Mouse (Mus musculus) liver, embryonic 11.5 days (tissue): ENCODE measurements at regions not wholly inside any gene's neighbourhood (a gene's known extent, or its start where the extent isn't known, plus 50 kb on each side); places are given as distances from the start of the nearest gene placed in this dataset.
"Not testable (repeated sequence)": the region's sequence is repeated elsewhere in the genome, so short reads cannot be mapped to it uniquely, and the experiment has no call there.

Experiments
- ATAC-seq: fragments of 200-750 bp; cut with Nextera tagmentation; replicated peaks from 2 replicates; pipeline ENCODE4 v1.8.0; 2017; ENCODE audit warnings: moderate number of reproducible peaks, mild to moderate bottlenecking, moderate TSS enrichment, moderate library complexity; ENCODE audit not compliant: low FRiP score
- DNase-seq: peaks from one replicate; pipeline ENCODE4 v3.0.0-alpha.2; 2017; ENCODE audit warnings: low spot score
- H3K27ac ChIP-seq: fragments of 300-500 bp; sonication (generic); 2 replicates; pipeline ENCODE4 v1.5.1; 2014; ENCODE audit warnings: mild to moderate bottlenecking, low read depth, low read length, control low read depth
- H3K27me3 ChIP-seq: fragments of 300-500 bp; sonication (generic); replicated peaks from 2 replicates; pipeline ENCODE4 v1.6.1; 2014; ENCODE audit warnings: low read length, mixed read lengths; ENCODE audit not compliant: control insufficient read depth, insufficient read depth
- H3K36me3 ChIP-seq: fragments of 300-500 bp; sonication (generic); 2 replicates; pipeline ENCODE4 v1.6.1; 2014; ENCODE audit warnings: mild to moderate bottlenecking, low read length, moderate library complexity, mixed read lengths; ENCODE audit not compliant: control insufficient read depth, insufficient read depth
- H3K4me1 ChIP-seq: fragments of 300-500 bp; sonication (generic); replicated peaks from 2 replicates; pipeline ENCODE4 v1.6.1; 2014; ENCODE audit warnings: low read length, mixed read lengths; ENCODE audit not compliant: control insufficient read depth, insufficient read depth
- H3K4me2 ChIP-seq: fragments of 300-500 bp; sonication (generic); 2 replicates; pipeline ENCODE4 v1.6.1; 2014; ENCODE audit warnings: mild to moderate bottlenecking, control low read depth, moderate library complexity
- H3K4me3 ChIP-seq: fragments of 300-500 bp; sonication (generic); 2 replicates; pipeline ENCODE4 v1.5.1; 2014; ENCODE audit warnings: low read depth, low read length, control low read depth
- H3K9ac ChIP-seq: fragments of 300-500 bp; sonication (generic); 2 replicates; pipeline ENCODE4 v1.6.1; 2014; ENCODE audit warnings: low read depth, low read length, control low read depth
- H3K9me3 ChIP-seq: fragments of 300-500 bp; sonication (generic); 2 replicates; pipeline ENCODE4 v1.6.1; 2016; ENCODE audit warnings: low read length, inconsistent platforms, mixed read lengths; ENCODE audit not compliant: control insufficient read depth
- WGBS: fragments of 180-500 bp; shearing (Covaris S2); extraction: QIAGEN DNeasy Blood & Tissue Kit; methylation state at CpG from one replicate; pipeline ENCODE4 v1.1.7; 2014; 5-methylcytosine and 5-hydroxymethylcytosine counted together

DNA sequence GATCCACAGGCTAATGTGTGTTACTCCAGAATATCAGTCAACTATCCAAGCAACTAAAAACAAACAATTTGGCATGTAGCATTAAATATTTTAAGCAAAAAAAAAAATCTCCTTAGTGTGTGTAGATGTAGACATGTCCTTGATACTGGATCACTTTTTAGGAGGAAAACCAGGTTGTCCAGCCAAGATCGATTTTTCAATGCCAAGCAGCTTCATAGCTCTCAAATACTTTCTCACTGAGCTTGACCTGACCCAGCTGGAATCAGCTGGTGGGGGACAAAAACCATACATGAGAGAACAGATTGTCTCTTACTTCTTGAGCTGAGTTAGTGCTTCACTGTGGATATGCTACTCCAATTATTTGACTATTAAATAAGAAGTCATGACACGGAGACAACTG, 147.6 kb upstream of the Gm11146 start:
- 85% methylated on average over 2 of the region's 2 CpGs for WGBS
- Histone ChIP-seq H3K27ac (no peak overlapping the region), H3K36me3 (no peaks in the 10 kb centered on the region), H3K9ac (no peak overlapping the region), H3K27me3 (no peaks in the 10 kb centered on the region), H3K4me3 (no peak overlapping the region), H3K4me1 (no peaks in the 10 kb centered on the region), H3K4me2 (no peak overlapping the region), H3K9me3 (no peaks in the 10 kb centered on the region)
- ATAC-seq, result no peak
- no peak for DNase-seq

DNA sequence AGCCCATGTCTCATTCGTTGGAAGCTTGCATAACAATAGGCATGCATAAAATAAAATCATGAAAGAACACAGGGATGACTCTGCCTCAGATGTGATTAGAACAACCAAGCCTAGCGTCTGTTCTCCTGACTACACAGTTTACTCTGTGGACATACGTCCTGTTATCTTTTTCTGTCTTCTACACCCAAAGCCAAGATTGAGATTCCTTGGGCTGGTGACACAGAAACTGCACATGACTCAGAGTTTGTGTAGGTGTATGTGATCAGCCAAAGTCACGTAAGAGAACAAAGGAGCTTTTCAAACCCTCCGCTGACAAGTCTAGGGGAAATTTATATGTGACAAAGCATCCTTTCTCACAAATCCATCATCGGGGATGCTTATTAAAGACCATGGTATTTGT, 141.9 kb upstream of the Gm11146 start:
- 82% methylated on average over 6 of the region's 6 CpGs for WGBS
- ATAC-seq (no peak), DNase-seq (no peak)
- Histone ChIP-seq H3K4me2 (no peak overlapping the region), H3K27me3 (no peaks in the 10 kb centered on the region), H3K9ac (no peak overlapping the region), H3K4me3 (no peak overlapping the region), H3K9me3 (no peaks in the 10 kb centered on the region), H3K36me3 (no peaks in the 10 kb centered on the region), H3K27ac (no peak overlapping the region), H3K4me1 (no peaks in the 10 kb centered on the region)

DNA sequence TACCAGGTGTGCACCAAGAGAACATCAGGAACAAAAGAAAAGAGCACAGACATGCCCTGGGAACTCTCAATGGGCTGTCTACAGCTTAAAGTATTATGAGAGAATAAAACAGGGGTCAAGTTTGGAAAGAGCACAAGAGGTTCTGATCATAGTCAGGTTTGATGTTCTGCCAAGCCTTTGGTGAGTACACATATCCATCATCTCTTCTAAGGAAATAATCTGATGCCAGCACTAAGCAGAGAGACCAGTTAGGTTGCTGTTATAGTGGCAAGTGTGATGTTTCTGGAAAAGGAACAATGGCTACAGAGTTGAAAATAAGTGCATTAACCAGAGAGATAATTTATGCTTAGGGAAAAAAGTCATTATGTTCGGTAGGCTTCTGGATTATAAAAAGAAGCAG, 136.9 kb upstream of the Gm11146 start:
- Histone ChIP-seq H3K4me1 (no peaks in the 10 kb centered on the region), H3K36me3 (no peaks in the 10 kb centered on the region), H3K9me3 (no peaks in the 10 kb centered on the region), H3K27ac (no peak overlapping the region), H3K27me3 (no peaks in the 10 kb centered on the region), H3K9ac (no peak overlapping the region), H3K4me2 (no peak overlapping the region), H3K4me3 (no peak overlapping the region)
- DNase-seq, result no peak
- WGBS, result 79% methylated on average over 1 of the region's 1 CpGs
- no peak for ATAC-seq

DNA sequence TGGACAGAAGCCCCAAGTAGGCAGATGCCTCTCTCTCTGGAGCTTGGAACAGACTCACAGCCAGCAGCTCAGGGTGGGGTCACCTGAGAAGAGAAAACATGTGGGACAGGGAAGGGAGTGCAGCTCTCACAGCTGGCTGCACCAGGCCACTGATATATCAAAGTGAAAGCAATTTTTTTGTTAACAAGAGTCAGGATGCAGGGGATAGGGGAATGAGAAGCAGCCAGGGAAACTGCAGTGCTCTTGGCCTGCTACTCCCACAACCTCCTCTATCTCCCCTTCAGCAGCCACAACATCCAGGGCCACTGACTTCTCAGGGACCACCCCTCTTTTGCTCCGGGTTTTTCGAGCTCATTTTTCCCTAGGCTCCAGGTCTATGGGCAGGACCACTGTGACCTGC, 117.5 kb upstream of the Gm11146 start:
- Histone ChIP-seq H3K27me3 (no peaks in the 10 kb centered on the region), H3K9me3 (peaks cover 5% of the 10 kb centered on the region; the same call in 1 of the 2 replicates), H3K4me3 (no peak overlapping the region), H3K27ac (no peak overlapping the region), H3K4me2 (no peak overlapping the region), H3K36me3 (no peaks in the 10 kb centered on the region), H3K9ac (no peak overlapping the region), H3K4me1 (no peaks in the 10 kb centered on the region)
- DNase-seq (no peak), ATAC-seq (no peak)
- WGBS, result 76% methylated on average over 2 of the region's 2 CpGs

DNA sequence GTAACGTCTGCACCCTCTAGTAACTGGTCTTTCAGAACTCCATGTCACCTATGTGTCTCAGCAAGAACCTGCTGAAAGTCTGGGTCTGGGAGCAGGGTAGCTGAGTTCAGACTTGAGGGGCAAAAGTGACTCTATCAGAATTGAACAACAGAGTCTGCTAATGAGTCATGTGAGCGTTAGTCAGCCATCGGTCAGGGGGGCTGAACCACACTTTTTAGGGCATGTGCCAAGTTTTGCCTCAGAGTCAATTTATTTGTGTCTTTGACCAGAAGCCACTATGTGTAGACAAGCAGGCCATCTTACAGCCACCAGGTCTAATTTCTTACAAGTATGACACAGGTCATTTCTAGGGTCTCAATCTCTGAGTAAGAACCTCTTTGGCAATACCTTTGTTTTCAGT, 115.9 kb upstream of the Gm11146 start:
- H3K4me3 ChIP-seq, H3K9ac ChIP-seq, DNase-seq, H3K27me3 ChIP-seq, H3K27ac ChIP-seq, H3K4me2 ChIP-seq, ATAC-seq, H3K9me3 ChIP-seq, H3K36me3 ChIP-seq, H3K4me1 ChIP-seq: not testable (repeated sequence)
- WGBS, result 79% methylated on average over 3 of the region's 3 CpGs

DNA sequence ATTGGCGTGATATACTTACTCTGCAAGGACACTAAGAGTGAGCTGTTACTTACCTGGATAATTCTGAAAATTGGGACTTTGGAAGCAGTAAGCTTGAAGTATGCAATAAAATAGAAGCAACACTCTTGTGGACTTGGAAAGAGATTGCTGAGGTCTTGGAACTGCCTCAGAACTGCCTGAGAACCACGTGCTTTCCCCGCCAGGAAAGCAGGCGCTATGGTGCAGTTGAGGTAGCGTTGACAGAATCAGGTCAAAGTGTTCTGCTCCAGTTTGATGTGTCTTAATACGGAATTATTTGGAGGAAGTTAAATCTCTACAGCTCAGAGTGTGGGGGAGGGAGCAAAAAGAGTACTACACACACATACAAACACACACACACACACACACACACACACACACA, 102.8 kb upstream of the Gm11146 start:
- no peak for ATAC-seq
- Histone ChIP-seq H3K9ac (no peak overlapping the region), H3K4me1 (no peaks in the 10 kb centered on the region), H3K27me3 (no peaks in the 10 kb centered on the region), H3K27ac (no peak overlapping the region), H3K36me3 (no peaks in the 10 kb centered on the region), H3K9me3 (no peaks in the 10 kb centered on the region), H3K4me2 (no peak overlapping the region), H3K4me3 (no peak overlapping the region)
- no peak for DNase-seq
- WGBS, result 78% methylated on average over 6 of the region's 6 CpGs

DNA sequence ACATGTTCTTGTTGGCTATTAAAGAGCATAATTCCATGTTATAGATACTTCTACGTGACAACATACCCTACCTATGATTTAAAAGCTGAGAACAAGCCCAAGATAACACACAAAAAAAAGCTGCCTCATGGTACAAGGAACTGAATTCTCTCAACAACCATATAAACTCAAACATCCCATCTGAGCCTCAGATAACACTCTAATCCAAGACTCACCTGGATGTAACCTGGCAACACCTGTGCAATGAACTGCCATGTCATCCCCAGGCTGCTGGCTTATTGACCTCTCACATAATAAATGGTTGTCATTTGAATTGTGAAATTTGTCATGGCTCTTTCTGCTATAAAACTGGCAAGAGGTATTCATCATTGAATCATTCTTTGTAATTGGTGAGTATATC, 93.5 kb upstream of the Gm11146 start:
- WGBS, result 39% methylated on average over 1 of the region's 1 CpGs
- Histone ChIP-seq H3K4me2 (no peak overlapping the region), H3K27ac (no peak overlapping the region), H3K9me3 (no peaks in the 10 kb centered on the region), H3K9ac (no peak overlapping the region), H3K4me1 (no peaks in the 10 kb centered on the region), H3K27me3 (no peaks in the 10 kb centered on the region), H3K36me3 (no peaks in the 10 kb centered on the region), H3K4me3 (no peak overlapping the region)
- DNase-seq, result no peak
- ATAC-seq, result no peak

DNA sequence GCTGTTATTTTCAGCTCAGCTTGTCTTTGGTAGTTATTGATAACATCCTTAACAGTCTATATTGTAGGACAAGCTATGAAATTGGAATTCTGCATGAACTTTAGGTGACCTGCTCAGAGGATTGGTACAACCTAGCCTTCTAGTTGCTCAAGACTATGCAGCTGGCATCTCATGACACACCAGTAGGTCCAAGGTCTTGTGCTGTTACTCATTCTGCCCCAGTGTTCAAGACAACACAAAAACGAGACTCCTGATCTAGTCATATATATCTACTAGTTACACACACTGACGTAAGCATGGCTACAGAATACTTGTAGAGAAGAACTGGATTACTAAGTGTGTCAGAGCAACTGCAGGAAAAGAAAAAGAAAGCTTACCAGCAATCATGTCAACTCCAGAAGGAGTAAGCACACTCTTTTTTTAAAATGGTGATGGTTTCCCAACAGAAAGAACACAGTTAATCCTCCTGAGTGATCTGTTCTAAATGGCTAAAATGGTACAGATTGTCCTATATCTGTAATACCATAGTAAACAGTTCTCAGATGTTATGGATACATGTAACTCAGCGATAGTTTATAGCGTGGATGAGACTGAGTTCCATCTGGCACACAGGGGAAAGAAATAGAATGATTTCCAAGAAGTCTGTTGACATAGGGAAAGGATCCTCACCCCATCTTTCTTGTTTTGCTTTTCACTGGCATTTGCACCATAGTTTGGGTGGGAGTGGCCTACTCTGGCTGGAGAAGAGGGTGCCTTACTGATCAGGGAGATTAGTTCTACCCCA, 85.4 kb upstream of the Gm11146 start:
- 75% methylated on average over 4 of the region's 4 CpGs for WGBS
- Histone ChIP-seq H3K36me3 (no peaks in the 10 kb centered on the region), H3K4me2 (no peak overlapping the region), H3K9me3 (no peaks in the 10 kb centered on the region), H3K27ac (no peak overlapping the region), H3K4me3 (no peak overlapping the region), H3K27me3 (no peaks in the 10 kb centered on the region), H3K9ac (no peak overlapping the region), H3K4me1 (no peaks in the 10 kb centered on the region)
- ATAC-seq (no peak), DNase-seq (no peak)

DNA sequence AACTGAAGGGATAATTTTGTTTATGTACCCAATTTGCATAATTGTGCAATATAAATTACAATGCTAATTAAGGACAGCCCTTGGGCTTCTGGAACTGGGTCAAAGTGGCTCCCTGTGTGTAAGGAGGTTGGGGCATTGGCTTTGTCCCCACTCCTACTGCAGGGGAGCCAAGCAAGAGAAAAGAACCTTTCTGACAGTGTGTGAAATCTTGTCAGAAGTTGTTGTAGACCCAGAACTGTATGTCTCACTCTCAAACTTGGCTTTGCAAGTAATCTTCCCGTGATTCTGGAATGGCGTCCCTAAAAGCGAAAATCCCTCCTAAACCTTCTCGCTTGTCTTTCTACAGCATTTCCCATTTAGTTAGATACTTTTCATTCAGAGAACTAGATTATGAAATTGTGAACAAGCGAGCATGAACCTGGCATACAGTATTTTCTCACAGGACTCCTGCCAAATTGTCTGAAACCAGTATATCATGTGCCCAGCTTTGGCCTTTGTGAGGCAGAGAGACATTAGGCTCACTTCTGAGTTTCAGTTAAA, 83.8 kb upstream of the Gm11146 start:
- Histone ChIP-seq H3K27me3 (no peaks in the 10 kb centered on the region), H3K9ac (no peak overlapping the region), H3K4me1 (no peaks in the 10 kb centered on the region), H3K9me3 (no peaks in the 10 kb centered on the region), H3K4me2 (no peak overlapping the region), H3K27ac (no peak overlapping the region), H3K4me3 (no peak overlapping the region), H3K36me3 (no peaks in the 10 kb centered on the region)
- no peak for ATAC-seq
- 85% methylated on average over 5 of the region's 5 CpGs for WGBS
- DNase-seq, result no peak
